Comparison of ENCODE assay signal across 8 mouse cellular contexts in the genomic region with DNA sequence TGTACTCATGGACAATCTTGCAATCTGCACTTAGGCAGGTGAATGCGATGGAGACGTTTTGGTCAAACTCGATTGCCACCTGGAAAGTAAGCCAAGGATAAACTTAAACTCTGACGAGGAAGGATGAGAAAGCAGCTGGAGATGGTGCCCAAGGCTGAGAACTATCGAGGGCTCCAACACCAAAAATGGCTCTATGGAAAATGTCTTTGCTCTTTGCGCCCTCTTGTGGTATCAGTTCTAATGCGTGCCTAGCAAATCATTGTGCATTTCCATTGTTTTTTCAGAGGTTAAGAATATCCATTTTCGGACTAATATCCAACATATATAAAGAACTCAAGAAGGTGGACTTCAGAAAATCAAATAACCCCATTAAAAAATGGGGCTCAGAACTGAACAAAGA. TPM values are rescaled to one million over a fixed set of nuclear protein-coding genes. Genes with fewer than 3 reads are reported as not detected.
DNase-seq lines count a peak whose midpoint lies in the region; ATAC-seq and TF ChIP-seq lines count a peak whose summit lies in the region.

No protein-coding gene starts in this region.

- no peak overlapping the region for H3ac ChIP-seq in myocyte (ENCODE audit: control insufficient read depth, insufficient read length)

- peak; percentile 57 for TF ChIP-seq CTCF in hindbrain, postnatal 0 days (IDR thresholded peaks at IDR 0.05; ENCODE audit: low read depth)

- peak; percentile 18 for DNase-seq in gastrocnemius, adult 18-20 months (ENCODE audit: low spot score)
- DNase-seq in gastrocnemius, adult 8-10 months (ENCODE audit: low spot score in 2 of 2) = no peak
- DNase-seq in midbrain, embryonic 10.5 days (ENCODE audit: low spot score) = peak; percentile 30
- peak; percentile 40 to 65 for DNase-seq in adrenal gland, postnatal 36 days
- peak; percentile 54 for DNase-seq in hindbrain, postnatal 0 days (ENCODE audit: low spot score)
- DNase-seq in right cerebral cortex, postnatal 14 days = no peak

- 25% methylated on average over 8 of the region's 8 CpGs for WGBS in midbrain, embryonic 10.5 days
- 27% methylated on average over 8 of the region's 8 CpGs for WGBS in midbrain, embryonic 16.5 days
- 27% methylated on average over 8 of the region's 8 CpGs for WGBS in hindbrain, postnatal 0 days

- no peak overlapping the region for H3K9ac ChIP-seq in midbrain, embryonic 16.5 days (ENCODE audit: low read depth, low read length)
- no peak overlapping the region for H3K9ac ChIP-seq in hindbrain, postnatal 0 days (replicated peaks; ENCODE audit: low read length)

- no peak for TF ChIP-seq POLR2A in myocyte (IDR thresholded peaks at IDR 0.05; ENCODE audit: insufficient read length, low read depth)

- H3K36me3 ChIP-seq in midbrain, embryonic 10.5 days = no peaks in the 10 kb centered on the region
- no peaks in the 10 kb centered on the region for H3K36me3 ChIP-seq in midbrain, embryonic 16.5 days (ENCODE audit: control insufficient read depth, insufficient read depth, low read length)
- H3K36me3 ChIP-seq in hindbrain, postnatal 0 days (ENCODE audit: insufficient read depth, low read length) = no peaks in the 10 kb centered on the region
- H3K36me3 ChIP-seq in myocyte (ENCODE audit: control insufficient read depth, insufficient read depth) = no peaks in the 10 kb centered on the region

- H3K4me2 ChIP-seq in midbrain, embryonic 16.5 days (ENCODE audit: low read length) = no peak overlapping the region
- no peak overlapping the region for H3K4me2 ChIP-seq in hindbrain, postnatal 0 days (ENCODE audit: low read depth, low read length)
- peak overlapping the region; percentile 45 for H3K4me2 ChIP-seq in myocyte (ENCODE audit: low read depth)

- H3K79me2 ChIP-seq in myocyte (ENCODE audit: control insufficient read depth, insufficient read depth) = no peaks in the 10 kb centered on the region

- H3K27me3 ChIP-seq in midbrain, embryonic 10.5 days (ENCODE audit: low read depth, poor library complexity, severe bottlenecking) = no peaks in the 10 kb centered on the region
- H3K27me3 ChIP-seq in midbrain, embryonic 16.5 days (ENCODE audit: control insufficient read depth, insufficient read depth, low read depth, low read length) = no peaks in the 10 kb centered on the region
- H3K27me3 ChIP-seq in hindbrain, postnatal 0 days (ENCODE audit: insufficient read depth, low read length) = no peaks in the 10 kb centered on the region
- H3K27me3 ChIP-seq in myocyte (ENCODE audit: control insufficient read depth, insufficient read depth, insufficient read length) = peaks cover 13% of the 10 kb centered on the region

- no peak overlapping the region for H3K27ac ChIP-seq in midbrain, embryonic 10.5 days (replicated peaks)
- H3K27ac ChIP-seq in midbrain, embryonic 16.5 days (ENCODE audit: low read length) = no peak overlapping the region
- no peak overlapping the region for H3K27ac ChIP-seq in hindbrain, postnatal 0 days

- ATAC-seq in midbrain, embryonic 16.5 days = no peak
- ATAC-seq in hindbrain, postnatal 0 days = no peak

- no peaks in the 10 kb centered on the region for H3K9me3 ChIP-seq in midbrain, embryonic 10.5 days (replicated peaks)
- 0 out of 2 replicates have a peak, but pooled peaks cover 4% of the 10 kb centered on the region for H3K9me3 ChIP-seq in midbrain, embryonic 16.5 days (replicated peaks; ENCODE audit: control insufficient read depth, low read length, poor library complexity, severe bottlenecking)
- no peaks in the 10 kb centered on the region for H3K9me3 ChIP-seq in hindbrain, postnatal 0 days (ENCODE audit: low read length)

- H3K4me1 ChIP-seq in midbrain, embryonic 10.5 days = no peaks in the 10 kb centered on the region
- no peaks in the 10 kb centered on the region for H3K4me1 ChIP-seq in midbrain, embryonic 16.5 days (ENCODE audit: control insufficient read depth, insufficient read depth, low read length)
- no peaks in the 10 kb centered on the region for H3K4me1 ChIP-seq in hindbrain, postnatal 0 days (ENCODE audit: insufficient read depth, low read length)

- no peak overlapping the region for H3K4me3 ChIP-seq in midbrain, embryonic 10.5 days
- no peak overlapping the region for H3K4me3 ChIP-seq in midbrain, embryonic 16.5 days (ENCODE audit: low read depth, low read length)
- no peak overlapping the region for H3K4me3 ChIP-seq in hindbrain, postnatal 0 days (ENCODE audit: low read length)
- H3K4me3 ChIP-seq in myocyte = no peak overlapping the region

TF ChIP-seq in myocyte, 11 proteins besides CTCF, POLR2A, EP300 and RAD21:
- TF ChIP-seq USF1 (IDR thresholded peaks at IDR 0.05; ENCODE audit: low read depth) (no peak), SRF (IDR thresholded peaks at IDR 0.05; ENCODE audit: control insufficient read depth, insufficient read length, low read depth) (peak; percentile 62), REST (IDR thresholded peaks at IDR 0.05; ENCODE audit: insufficient read depth, insufficient read length) (no peak)
TF ChIP-seq in myocyte: peak in this region for 1.

RNA-seq across cellular contexts. Expression of gene Lrrn4, which starts 26.1 kb away (rescaled TPM):
- not detected for total RNA-seq in gastrocnemius, adult 18-20 months (2021)
- not detected for total RNA-seq in gastrocnemius, adult 8-10 months (2022)
- 0.22 and 0.26 TPM in 2 replicates for polyA plus RNA-seq in midbrain, embryonic 10.5 days (2016; fragmentation: Nextera tagmentation; extraction: Ambion mirVana)
- 0.46 and 0.49 TPM in 2 replicates for polyA plus RNA-seq in midbrain, embryonic 16.5 days (2015; fragmentation: Nextera tagmentation; extraction: Ambion mirVana)
- 1 to 10 TPM; 3.2 to 3.8 TPM for total RNA-seq in adrenal gland, postnatal 36 days (2021)
- 1.3 and 1.7 TPM in 2 replicates for total RNA-seq in hindbrain, postnatal 0 days (2014; rRNA removed)
- polyA plus RNA-seq in hindbrain, postnatal 0 days (2015; fragmentation: Nextera tagmentation; extraction: Ambion mirVana) = 0.64 and 0.87 TPM in 2 replicates
- polyA plus RNA-seq in myocyte (2012; fragmentation: generic; extraction: Trizol) = not detected

RNA-seq across cellular contexts. Expression of gene Fermt1, which starts 38.9 kb away (rescaled TPM):
- not detected for total RNA-seq in gastrocnemius, adult 18-20 months (2021)
- under 1 TPM in 1 of 4 experiments, not detected in 3; 0.05 TPM for total RNA-seq in gastrocnemius, adult 8-10 months (2022)
- 4.3 and 5.1 TPM in 2 replicates for polyA plus RNA-seq in midbrain, embryonic 10.5 days (2016; fragmentation: Nextera tagmentation; extraction: Ambion mirVana)
- not detected in 2 replicates for polyA plus RNA-seq in midbrain, embryonic 16.5 days (2015; fragmentation: Nextera tagmentation; extraction: Ambion mirVana)
- total RNA-seq in adrenal gland, postnatal 36 days (2021) = not detected
- 0.05 and 0.22 TPM in 2 replicates for total RNA-seq in hindbrain, postnatal 0 days (2014; rRNA removed)
- 0.13 and 0.54 TPM in 2 replicates for polyA plus RNA-seq in hindbrain, postnatal 0 days (2015; fragmentation: Nextera tagmentation; extraction: Ambion mirVana)
- not detected for polyA plus RNA-seq in myocyte (2012; fragmentation: generic; extraction: Trizol)

Comparison
In these comparisons a context has a peak if more than half of its experiments do, and no peak if none do; other contexts are left out.
1. DNase-seq: peak in gastrocnemius, adult 18-20 months (single experiment), midbrain, embryonic 10.5 days (single experiment), adrenal gland, postnatal 36 days (2 of 2) and hindbrain, postnatal 0 days (single experiment); none in gastrocnemius, adult 8-10 months (0 of 2) and right cerebral cortex, postnatal 14 days (single experiment).